Mouse (Mus musculus) heart, postnatal 25 days (tissue): ENCODE results near the gene Bad. TPM values are rescaled to one million over a fixed set of nuclear protein-coding genes. Genes with fewer than 3 reads are reported as not detected.
"Not testable (repeated sequence)": the region's sequence is repeated elsewhere in the genome, so short reads cannot be mapped to it uniquely, and the experiment has no call there.

Experiments
- DNase-seq: peaks from one replicate; pipeline ENCODE4 v3.0.0; 2022; ENCODE audit warnings: low spot score
- intact Hi-C: fragments of 180-260 bp; cut with DNase I; formaldehyde crosslinking; loops from one replicate; pipeline ENCODE4 v1.15.1; 2025
- total RNA-seq, 2 experiments: library from RNA; stranded (reverse); gene quantifications; 2 replicates each; pipeline ENCODE4 v1.2.3; 2021

Bad gene
- total RNA-seq, 2 experiments from 2014 or later = 24.4 to 27.3 TPM

DNA sequence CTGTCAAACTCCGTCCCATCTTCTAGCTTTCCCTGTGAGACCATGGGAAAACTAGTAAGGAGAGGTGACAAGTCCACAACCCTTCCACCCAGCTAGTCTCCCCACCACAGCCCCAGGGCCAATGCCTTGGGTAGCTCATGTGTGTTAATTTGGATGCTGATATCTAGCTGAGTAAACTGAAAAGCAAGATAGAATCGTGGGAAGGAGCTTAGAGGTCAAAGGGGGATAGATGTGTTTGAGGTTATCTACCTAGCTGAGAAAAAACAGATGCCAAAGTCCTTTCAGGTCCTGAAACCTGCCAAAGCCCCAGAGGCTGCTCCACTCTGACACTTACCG lies 36.9 kb downstream of the Bad start:
- intact Hi-C loops = loop anchor here (5.0 kb wide), 1 partner anchor 44 kb away; no protein-coding TSS in a partner anchor
- no peak for DNase-seq

DNA sequence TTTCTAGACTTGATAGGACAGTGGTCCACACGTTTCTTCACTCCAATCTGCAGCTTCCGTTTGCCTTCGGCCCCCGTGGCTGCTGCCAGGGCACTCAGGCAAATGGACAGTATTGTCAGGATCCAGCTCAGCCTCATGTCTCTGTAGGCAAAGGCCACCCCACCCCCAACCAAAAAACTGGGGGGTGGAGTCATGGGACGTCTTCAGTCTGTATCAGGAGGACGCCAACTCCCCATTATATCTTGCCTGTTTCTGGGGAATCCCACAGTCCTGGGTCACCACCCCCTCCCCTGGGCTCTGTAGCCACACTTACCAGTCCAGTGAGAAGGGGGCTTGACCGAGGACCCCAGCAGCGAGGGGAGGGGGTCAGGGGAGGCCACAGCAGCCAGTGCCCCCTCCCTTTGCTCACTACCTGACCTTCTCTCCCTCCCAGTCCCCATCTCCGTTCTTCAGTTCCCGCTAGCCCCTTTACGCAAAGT lies 37.4 kb downstream of the Bad start:
- intact Hi-C loops = loop anchor here (5.0 kb wide), 1 partner anchor 43 kb away; no protein-coding TSS in a partner anchor
- no peak for DNase-seq

DNA sequence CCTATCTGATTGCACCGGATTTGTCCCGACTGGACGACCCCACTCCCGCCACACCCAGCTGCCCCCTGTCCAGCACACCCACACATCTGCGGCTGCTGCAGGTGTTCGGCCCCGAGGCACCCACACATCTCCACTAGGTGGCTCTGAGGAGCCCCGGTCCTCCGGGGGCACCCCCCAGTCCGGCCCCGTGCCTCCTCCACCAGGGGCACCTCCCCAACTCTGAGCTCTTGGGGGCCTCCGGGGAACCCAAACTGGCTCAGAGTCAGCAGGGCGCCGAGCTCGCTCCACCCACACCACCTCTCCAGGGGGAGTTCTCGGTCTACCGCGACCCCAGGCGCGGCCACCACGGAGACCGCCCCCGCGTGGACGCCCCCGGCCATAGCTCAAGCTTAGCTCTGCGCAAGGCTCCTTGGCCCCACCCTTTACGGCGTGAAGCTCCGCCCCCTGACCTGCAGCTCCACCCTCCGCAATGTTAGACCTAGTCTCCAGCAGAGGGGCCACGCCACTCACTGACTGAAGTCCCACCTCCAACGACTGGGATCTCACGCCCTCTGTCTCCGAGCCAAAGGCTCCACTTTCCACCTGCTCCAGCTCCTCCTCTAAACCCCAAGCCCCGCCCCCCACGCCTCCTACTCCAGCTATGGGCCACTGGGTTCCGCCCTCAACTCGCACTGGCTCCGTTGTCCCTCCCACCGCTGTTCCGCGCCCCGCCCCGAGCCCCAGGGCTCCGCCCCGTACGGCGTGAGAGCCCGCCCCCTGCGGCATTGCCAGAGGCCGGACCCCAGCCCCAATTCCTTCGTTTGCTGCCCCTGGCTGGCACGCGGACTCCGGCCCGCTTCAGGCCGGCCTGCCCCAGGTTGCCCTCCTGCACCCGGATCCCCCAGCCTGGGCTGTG lies 38.1 kb downstream of the Bad start:
- intact Hi-C loops = loop anchor here (5.0 kb wide), 1 partner anchor 43 kb away; no protein-coding TSS in a partner anchor
- DNase-seq = peak; percentile 98

DNA sequence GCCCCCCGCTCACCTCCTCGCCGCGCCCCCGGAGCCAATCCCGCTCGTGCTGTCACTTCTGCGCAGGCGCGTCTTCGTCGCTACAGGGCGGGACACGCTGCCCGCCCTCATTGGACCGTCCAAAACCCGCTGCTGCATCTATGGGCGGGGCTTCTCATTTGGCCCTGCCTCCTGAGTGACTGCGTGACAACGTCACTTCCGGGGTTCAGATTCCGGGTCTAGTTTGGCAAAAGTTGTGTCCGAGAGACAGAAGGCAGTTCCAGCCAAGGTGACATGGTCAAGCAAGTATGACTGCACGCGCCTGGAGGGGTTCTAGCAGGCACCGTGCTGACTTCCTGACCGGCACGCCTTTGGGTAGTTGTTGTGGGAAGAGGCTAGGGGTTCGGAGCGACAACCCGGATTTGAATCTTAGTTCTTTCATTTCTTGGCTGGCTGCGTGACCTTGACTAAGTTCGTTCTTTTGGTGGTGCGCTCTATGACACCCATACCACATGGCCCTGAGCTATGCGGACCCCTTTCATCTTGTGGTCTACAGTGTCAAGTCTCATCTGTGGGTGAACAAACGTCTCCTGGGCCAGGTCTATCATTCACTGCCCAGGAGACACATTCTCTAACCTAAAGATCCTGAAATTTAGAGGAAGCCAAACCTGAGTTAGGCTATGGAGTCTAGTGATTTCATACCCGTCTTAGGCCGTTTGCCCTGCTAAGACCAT lies 38.9 kb downstream of the Bad start, which contains the start of gene Fkbp2:
TSS of gene Fkbp2 (minus strand) at position 121 of the 713 bp plus-strand sequence.
- DNase-seq = peak; percentile 99
- intact Hi-C loops = no loop called here

DNA sequence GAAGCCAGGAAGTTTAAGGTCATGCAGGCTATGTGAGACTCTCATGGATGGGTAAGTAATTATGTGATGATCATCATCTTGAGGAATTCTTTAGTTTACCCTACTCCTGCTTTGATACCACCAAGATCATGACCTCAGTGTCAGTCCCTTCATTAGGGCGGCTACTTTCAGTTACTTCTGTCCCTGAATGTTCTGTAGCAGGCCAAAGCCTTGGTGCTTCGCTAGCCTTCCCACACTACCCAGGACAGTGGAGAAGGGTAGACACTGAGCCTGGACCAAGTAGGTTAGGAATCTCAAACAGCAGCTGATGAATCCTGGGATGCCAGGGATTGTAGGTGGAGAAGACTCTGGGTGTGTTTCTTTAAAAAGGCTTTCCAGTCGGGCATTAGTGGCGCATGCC lies 39.8 kb downstream of the Bad start:
- DNase-seq = no peak
- intact Hi-C loops = no loop called here

DNA sequence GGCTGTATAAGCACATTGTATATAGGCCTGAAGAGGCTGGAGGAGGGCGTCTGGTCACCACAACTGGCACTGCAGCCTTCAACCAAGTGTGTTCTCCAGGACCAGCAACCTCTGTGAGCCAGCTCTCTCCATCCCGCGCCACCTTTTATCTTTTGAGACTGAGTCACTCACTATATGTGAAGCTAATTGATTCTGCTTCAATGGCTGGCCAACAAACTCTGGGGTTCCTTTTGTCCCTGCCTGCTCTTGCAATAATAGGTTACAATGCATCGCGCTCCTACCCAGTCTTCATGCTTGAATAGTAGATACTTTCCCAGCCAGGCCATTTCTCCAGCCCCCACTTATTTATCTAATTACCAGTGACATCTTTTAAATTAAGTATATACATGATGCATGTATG lies 42.0 kb downstream of the Bad start:
- intact Hi-C loops = no loop called here
- DNase-seq = no peak

DNA sequence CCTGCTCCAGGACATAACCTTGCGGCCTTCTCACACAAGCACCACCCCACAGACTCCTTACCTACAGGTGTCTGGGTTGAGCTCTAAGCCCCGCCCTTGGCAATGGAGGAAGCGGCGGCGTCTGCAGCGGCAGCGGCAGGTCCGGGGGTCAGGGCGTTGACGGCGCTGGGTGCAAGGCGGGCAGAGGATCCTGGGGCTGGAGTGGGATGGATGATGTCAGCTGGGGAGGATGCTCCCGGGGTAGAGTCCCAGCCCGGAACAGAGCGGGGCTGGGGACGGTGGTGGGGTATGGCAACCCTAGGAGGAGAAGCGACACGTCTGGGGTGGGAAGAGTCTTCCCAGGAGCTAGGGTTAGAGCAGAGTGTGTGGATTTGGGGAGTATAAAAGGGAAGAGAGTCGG lies 43.6 kb downstream of the Bad start:
- DNase-seq = no peak
- intact Hi-C loops = no loop called here

DNA sequence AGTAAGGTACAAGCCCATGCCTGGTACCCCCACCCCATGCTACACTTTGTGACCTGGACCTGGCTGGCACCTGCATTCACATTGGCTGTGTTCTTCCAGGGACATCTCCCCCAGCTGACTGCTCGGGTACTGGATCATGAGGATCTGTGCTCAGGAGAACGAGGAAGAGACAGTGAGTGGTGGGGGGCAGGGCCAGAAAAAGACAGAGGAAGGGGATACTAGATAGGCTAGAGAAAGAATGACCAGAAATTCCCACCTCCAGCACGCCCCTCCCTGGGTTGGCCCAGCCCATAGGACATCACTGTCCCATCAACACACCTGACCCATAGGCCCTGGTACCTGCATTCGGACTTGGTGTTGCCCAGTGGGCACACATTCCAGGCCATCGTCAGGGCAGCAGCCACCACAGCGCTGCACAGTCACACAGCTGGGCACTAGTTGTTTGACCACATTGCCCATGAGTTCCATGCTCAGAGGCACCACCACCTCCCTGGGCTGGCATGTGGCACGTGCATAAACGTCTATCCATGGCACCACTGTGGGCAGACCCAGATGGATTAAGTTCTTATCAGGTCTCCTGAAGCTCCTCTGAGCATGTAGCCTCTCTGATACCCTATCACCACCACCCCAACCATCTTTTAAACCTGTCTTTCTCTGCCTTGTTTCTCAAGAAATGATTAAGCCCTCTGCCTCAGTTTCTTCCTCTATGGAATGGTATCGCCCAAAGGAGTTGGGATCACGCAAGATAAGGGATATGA lies 44.5 kb downstream of the Bad start:
- intact Hi-C loops = no loop called here
- DNase-seq = no peak

DNA sequence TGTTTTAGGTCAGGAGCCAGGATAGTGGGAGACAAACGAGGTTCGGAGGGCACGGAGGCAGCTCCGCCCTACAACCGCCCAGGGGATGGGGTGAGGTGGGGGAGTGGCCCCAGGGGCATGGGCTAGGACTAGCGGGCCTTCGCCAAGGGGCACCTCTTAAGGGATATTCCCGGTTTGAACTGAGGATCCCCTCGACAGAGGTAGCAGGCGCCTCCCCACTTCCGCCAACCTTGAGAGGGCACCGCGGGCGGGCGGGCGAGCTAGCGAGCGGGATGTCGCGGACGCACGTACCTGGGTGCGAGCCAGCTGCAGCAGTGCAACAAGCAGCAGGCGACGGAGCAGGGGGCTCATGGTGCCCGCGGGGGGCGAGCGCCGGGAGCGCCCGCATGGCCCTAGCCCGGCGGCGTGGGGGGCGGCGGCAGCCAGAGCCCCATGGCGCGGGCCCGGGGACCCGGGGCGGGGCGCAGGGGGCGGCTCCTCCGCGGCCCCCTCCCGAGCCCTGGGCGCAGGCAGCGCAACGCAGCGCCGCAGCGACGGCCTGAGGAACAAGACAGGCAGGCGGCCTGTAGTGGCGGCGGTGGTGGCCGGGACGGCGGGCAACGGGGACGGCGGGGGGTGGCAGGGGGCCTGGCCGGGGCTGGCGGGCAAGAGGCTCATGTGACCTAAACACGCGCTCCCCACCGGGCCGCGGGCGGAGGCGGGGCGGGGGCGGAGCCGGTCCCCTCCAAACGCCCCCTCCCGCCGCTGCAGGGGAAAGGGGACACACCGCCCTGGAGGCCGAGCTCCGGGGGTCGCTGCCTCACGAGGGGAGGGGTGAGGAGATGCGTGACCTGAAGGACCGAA lies 45.6 kb downstream of the Bad start, which contains the start of gene Vegfb:
TSS of gene Vegfb (minus strand) at position 591 of the 843 bp plus-strand sequence.
- peak; percentile 58 for DNase-seq
- intact Hi-C loops = no loop called here

DNA sequence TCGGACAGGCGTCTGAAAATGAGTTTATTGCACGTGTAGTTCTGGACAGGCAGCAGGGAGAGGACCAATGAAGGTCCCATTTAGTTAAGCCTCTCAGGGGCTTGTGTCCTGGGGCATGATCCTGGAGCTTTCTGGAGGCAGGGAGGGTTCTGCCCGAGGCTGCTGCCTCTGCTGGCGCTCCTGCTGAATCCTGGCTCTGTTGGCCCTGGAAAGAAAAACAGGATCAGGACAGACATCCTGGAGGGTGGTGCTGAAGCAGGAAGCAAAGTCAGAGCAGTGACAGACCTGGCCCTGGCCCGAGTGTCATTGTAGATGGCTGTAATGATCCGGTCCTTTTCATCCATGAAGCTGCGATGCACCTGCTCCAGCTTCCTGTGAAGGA lies 46.2 kb downstream of the Bad start:
- intact Hi-C loops = no loop called here
- DNase-seq = no peak

DNA sequence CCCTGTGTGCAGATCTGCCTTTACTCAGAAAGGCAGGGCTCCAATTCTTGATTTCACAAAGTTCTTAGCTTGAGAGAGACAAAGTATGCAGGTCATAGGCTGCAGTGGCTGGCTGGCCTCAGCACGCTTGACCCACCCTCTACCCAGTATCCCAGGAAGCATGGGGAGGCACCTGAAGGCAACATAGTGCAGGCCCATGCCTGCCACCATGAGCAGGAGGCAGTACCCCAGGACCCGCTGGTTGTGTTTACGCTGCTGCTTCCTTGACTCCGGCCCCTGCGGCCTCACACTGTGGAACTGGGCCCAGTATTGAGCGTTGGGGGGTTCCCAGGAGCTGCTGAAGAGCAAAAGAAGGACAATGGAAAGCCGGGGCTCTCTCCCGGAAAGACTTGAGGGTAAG lies 47.6 kb downstream of the Bad start:
- intact Hi-C loops = no loop called here
- DNase-seq = no peak

DNA sequence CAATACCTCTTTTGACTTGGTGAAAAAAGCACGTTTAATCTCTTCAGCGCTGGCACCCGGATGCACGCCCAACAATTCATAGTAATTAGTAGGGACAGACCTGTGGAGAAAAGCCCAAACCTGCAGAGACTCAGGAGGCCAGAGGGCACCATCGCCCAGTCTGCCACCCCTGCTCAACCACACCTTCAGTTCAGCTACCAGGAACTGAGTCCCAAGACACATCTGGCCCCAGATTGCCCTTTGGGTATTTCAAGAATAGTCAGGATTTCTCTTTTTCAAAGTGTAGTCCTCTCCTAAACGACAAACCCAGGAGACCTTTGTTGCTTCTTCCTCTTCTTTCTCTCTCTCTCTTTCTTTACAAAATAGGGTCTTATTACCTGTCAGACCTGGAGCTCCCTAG lies 49.1 kb downstream of the Bad start:
- intact Hi-C loops = no loop called here
- DNase-seq = no peak

DNA sequence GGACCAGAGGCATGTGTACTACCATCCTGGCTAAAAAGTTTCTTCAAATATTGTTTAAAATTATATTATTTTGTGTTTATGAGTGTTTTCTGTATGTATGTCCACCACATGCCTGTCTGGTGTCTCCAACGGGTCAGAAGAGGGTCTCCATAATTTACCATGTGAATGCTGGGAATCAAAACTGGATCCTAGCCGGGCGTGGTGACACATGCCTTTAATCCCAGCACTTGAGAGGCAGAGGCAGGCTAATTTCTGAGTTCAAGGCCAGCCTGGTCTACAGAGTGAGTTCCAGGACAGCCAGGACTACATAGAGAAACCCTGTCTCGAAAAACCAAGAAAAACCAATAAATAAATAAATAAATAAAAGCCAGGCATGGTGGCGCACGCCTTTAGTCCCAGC lies 49.5 kb downstream of the Bad start:
- intact Hi-C loops, DNase-seq: not testable (repeated sequence)

DNA sequence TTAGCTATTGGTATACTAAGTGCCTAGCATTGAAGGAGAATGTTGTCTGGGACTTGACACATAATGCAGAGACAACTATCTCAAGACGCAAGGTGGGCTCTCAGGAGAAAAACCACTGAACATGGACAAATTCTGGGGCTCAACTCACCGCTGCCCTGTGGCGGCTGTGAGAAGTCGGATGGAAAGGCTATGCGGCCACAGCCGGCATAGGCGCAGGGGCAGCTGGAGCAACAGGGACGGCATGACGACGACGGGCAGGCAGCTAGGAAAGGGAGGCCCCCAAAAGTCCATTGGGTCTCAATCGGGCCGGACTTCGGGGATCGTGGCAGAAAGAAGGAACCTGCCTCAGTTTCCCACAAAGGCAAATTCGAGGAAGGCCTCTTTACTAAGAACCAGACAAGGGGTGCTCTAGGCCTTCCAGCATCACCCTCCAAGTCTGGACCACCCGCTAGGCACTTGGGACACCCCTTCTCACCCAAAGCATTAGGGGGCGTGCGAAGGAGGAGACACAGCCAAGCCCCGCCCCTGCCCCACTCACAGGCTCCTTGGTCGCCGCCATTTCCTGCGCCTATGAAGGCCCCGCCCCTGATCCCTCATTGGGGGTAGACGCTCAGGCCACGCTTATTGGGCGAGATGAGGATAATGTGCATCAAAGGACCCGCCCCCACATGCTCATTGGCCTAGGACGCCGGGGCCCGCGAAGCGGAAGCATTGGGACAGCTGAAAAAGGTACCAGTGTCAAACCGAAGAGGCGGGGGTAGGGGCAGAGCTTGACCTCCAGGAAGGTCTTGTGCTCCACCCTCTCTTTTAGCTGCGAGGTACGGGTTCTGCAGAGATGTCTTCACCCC lies 50.6 kb downstream of the Bad start, which contains the start of gene Dnajc4:
TSS of gene Dnajc4 (minus strand) at position 562 of the 848 bp plus-strand sequence.
- DNase-seq = peak; percentile 94
- intact Hi-C loops = no loop called here

DNA sequence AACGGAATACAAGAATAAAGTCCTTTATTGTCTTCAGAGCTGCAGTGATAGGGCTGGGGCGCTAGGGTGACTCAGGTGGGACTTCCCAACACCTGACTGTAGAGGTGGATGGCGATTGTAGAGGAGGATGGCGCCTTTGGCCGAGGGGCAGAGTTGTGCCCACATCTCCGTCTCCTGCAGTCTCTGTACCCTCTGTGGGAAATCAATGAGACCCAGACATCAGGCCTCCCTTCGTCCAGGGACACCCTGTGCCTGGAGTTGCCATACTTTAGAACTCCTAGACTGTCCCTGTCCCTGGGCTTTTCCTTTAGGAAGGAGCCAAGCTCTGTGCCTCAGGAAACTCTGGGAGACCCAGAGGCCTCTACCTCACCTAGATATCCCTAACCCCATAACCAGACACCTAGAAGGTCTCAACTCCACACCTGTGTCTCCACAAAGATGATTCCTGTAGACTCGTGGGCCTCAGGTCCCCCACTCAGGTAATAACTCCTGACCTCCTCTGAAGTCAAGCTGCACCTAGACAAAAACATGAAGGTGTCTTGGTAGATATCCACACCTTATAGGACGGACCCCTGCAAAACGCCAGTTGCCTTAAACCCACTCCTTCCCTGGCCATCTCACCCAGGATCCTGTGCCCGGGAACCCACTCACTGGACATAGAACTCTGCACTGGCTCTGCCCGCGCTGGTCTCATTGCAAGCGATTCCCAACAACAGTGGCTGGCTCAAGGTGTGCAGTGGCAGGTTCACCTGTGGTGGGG lies 51.5 kb downstream of the Bad start:
- no peak for DNase-seq
- intact Hi-C loops = no loop called here

DNA sequence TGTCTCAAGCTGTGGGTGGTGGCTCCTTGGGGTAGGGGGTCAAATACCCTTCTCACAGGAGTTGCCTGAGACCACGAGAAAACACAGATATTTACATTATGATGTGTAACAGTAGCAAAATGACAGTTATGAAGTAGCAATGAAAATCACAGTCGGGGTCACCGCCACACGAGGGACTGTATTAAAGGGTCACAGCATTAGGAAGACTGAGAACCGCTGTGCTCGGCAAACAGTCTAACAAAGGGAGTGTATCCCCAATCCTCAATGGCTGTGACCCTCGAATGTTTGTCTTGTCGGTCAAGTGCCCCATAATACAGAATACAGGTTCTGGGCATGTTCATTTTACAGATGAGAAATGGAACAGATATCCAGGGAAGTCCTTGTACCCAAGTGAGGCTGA lies 52.3 kb downstream of the Bad start:
- intact Hi-C loops = no loop called here
- no peak for DNase-seq

DNA sequence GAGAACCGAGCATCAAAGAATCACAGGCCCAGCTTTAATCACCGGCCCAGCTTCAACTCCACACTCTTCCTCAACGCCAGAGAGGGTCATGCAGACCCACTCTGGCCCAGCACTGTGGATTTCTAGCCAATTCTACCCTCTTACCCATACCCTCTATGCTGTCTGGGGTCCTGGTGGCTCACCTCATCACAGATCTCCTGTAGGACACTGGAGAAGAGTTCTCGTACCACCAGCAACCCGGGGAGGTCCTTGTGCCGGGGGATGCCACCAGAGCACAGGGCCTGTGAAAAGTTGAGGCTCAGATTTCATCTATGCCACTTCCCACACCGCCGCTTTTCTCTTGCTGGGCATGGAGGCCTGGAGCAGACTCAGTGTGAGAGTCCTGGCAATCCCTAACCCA lies 52.8 kb downstream of the Bad start:
- intact Hi-C loops = no loop called here
- no peak for DNase-seq
